Mouse (Mus musculus): Measurements from ENCODE around the gene Ube2d1. TPM values are rescaled to one million over a fixed set of nuclear protein-coding genes. Genes with fewer than 3 reads are reported as not detected.

Ube2d1 gene
- total and polyA plus RNA-seq, 3 experiments = 1.0 to 7.7 (median 3.8) TPM

GRCm38 (mm10) chr10:71292254-71292653 is 7.2 kb upstream of the Ube2d1 start (continued):
- no peak for TF ChIP-seq CHD1 (IDR thresholded peaks at IDR 0.05; ENCODE audit: low read depth, low read length)
- TF ChIP-seq USF1 (IDR thresholded peaks at IDR 0.05; ENCODE audit: low read depth, low read length) = no peak
- no peak for TF ChIP-seq RCOR1 (conservative IDR thresholded peaks at IDR 0.05; ENCODE audit: low read depth, low read length)
- no peak for TF ChIP-seq ZC3H11A (IDR thresholded peaks at IDR 0.05; ENCODE audit: low read depth, low read length)
- TF ChIP-seq MAFK (IDR thresholded peaks at IDR 0.05; ENCODE audit: insufficient replicate concordance, low read length) = no peak
- no peak for TF ChIP-seq ELF1 (IDR thresholded peaks at IDR 0.05; ENCODE audit: low read depth, low read length)

DNA sequence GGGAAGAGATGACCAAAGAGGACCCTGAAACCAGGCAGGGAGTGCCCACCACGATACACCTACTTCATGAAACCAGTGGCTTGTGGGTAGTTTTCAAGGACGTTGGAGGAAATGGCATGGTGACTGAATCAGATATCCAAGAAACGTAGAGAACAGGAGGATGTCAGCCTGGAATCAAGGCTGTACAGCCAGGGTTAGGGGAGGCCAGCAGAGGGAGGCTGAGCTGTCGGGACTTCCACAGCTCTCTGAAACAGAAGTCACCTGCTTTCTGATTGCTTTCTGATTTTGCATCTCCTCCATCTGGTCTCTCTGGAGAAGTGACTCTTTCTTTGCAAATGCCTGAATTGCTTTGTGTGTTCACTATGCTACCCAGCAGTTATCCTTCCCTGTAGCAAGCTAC is 6.7 kb upstream of the Ube2d1 start:
- H3K9ac ChIP-seq (ENCODE audit: insufficient read depth, low read depth) = peak overlapping the region; percentile 19; the same call in 1 of the 2 replicates
- H3K36me3 ChIP-seq (replicated peaks in 1 of 2; ENCODE audit: control insufficient read depth in 1 of 2, insufficient read depth in 1 of 2, low read length in 1 of 2) = no peaks in the 10 kb centered on the region
- H3K4me2 ChIP-seq (ENCODE audit: insufficient read depth, low read depth, poor library complexity, severe bottlenecking) = peak overlapping the region; percentile 39
- no peaks in the 10 kb centered on the region for H3K9me3 ChIP-seq (replicated peaks; ENCODE audit: low read length)
- peaks cover 20% of the 10 kb centered on the region for H3K27me3 ChIP-seq (replicated peaks)
- H3K4me1 ChIP-seq (ENCODE audit: control insufficient read depth in 1 of 2, insufficient read depth in 2 of 2) = peaks cover 3 to 24% of the 10 kb centered on the region in 2 experiments; a peak in 3 of 4 replicates
- TF ChIP-seq CHD2 (IDR thresholded peaks at IDR 0.05; ENCODE audit: low read length) = 0 out of 2 replicates have a peak, but pooled peaks have one; percentile 50
- no peak for TF ChIP-seq POLR2A (IDR thresholded peaks at IDR 0.05; ENCODE audit: low read depth, low read length)
- TF ChIP-seq MAX (IDR thresholded peaks at IDR 0.05; ENCODE audit: low read length) = 0 out of 2 replicates have a peak, but pooled peaks have one; percentile 22
- TF ChIP-seq IRF4 (IDR thresholded peaks at IDR 0.05; ENCODE audit: low read depth, low read length) = peak; percentile 3; the same call in 1 of the 2 replicates
- 0 out of 2 replicates have a peak, but pooled peaks have one; percentile 3 for TF ChIP-seq SMC3 (IDR thresholded peaks at IDR 0.05; ENCODE audit: low read depth, low read length)
- peak in 1 of 2 experiments; percentile 36; a peak in 2 of 4 replicates for TF ChIP-seq CTCF (conservative IDR thresholded peaks at IDR 0.05 in 1 of 2, IDR thresholded peaks at IDR 0.05 in 1 of 2; ENCODE audit: low read depth in 2 of 2, low read length in 2 of 2)
- no peak for TF ChIP-seq MXI1 (IDR thresholded peaks at IDR 0.05; ENCODE audit: low read depth, low read length)
- peak; percentile 19 for TF ChIP-seq RAD21 (IDR thresholded peaks at IDR 0.05; ENCODE audit: low read depth, low read length)
- TF ChIP-seq MAZ (IDR thresholded peaks at IDR 0.05; ENCODE audit: low read depth, low read length) = 0 out of 2 replicates have a peak, but pooled peaks have one; percentile 37
- TF ChIP-seq ZC3H11A (IDR thresholded peaks at IDR 0.05; ENCODE audit: low read depth, low read length) = no peak
- H3K4me3 ChIP-seq (replicated peaks in 1 of 3; ENCODE audit: low read depth in 2 of 3, low read length in 2 of 3, poor library complexity in 1 of 3) = peak overlapping the region in 2 of 3 experiments; percentile 30
- dilution Hi-C loops (cut with MboI; ENCODE audit: extremely low pct_ligation_motif_present, extremely low pct_unique_long_range_greater_than_20kb, low sequenced_read_pairs) = no loop called here
- in situ Hi-C loops (cut with MboI; ENCODE audit: low pct_ligation_motif_present, low pct_unique_long_range_greater_than_20kb, low sequenced_read_pairs) = loop anchor here (5.0 to 10.0 kb wide), 2 partner anchors 34 to 57 kb away; partner anchors contain the start of gene Tfam
- peak overlapping the region; percentile 61 for H3K27ac ChIP-seq (ENCODE audit: insufficient read depth, low read depth)
- peak; percentile 56 for DNase-seq (ENCODE audit: extremely low read depth)
- H3K79me2 ChIP-seq (replicated peaks; ENCODE audit: control insufficient read depth, extremely low read depth, insufficient read depth, poor library complexity, severe bottlenecking) = no peaks in the 10 kb centered on the region

DNA sequence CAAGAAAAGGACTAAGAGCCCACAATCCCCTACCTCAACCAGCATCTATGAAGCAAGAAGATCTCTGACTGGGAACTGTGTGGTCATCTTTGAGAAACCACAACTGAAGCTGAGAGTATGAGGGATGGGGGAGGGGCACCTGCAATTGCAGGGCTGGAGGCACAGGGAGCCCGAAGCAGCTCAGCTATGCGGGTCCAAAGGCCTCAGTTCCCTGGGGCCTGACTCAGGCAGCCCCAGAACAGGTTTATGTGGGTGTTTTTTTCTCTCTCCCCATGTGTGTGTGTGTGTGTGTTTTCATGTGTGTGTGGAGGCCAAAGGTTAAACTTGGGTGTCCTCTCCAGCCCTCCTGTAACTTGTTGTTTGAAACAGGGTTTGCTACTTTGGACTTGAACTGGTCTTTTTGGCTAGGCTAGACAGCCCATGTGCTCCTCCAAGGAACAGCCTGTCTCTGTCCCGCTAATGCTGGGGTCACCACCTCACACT is 6.2 kb upstream of the Ube2d1 start:
- peak; percentile 80 for DNase-seq (ENCODE audit: extremely low read depth)
- Histone ChIP-seq H3K4me3 (replicated peaks in 1 of 3; ENCODE audit: low read depth in 2 of 3, low read length in 2 of 3, poor library complexity in 1 of 3) (no peak overlapping the region), H3K9ac (ENCODE audit: insufficient read depth, low read depth) (0 out of 2 replicates have a peak overlapping the region, but pooled peaks have one; percentile 19), H3K27me3 (replicated peaks) (peaks cover 25% of the 10 kb centered on the region), H3K9me3 (replicated peaks; ENCODE audit: low read length) (no peaks in the 10 kb centered on the region), H3K79me2 (replicated peaks; ENCODE audit: control insufficient read depth, extremely low read depth, insufficient read depth, poor library complexity, severe bottlenecking) (no peaks in the 10 kb centered on the region), H3K4me1 (ENCODE audit: control insufficient read depth in 1 of 2, insufficient read depth in 2 of 2) (peaks cover 3 to 24% of the 10 kb centered on the region in 2 experiments; a peak in 3 of 4 replicates), H3K27ac (ENCODE audit: insufficient read depth, low read depth) (peak overlapping the region; percentile 61), H3K4me2 (ENCODE audit: insufficient read depth, low read depth, poor library complexity, severe bottlenecking) (peak overlapping the region; percentile 39), H3K36me3 (replicated peaks in 1 of 2; ENCODE audit: control insufficient read depth in 1 of 2, insufficient read depth in 1 of 2, low read length in 1 of 2) (no peaks in the 10 kb centered on the region)
- dilution Hi-C loops (cut with MboI; ENCODE audit: extremely low pct_ligation_motif_present, extremely low pct_unique_long_range_greater_than_20kb, low sequenced_read_pairs) (no loop called here), in situ Hi-C loops (cut with MboI; ENCODE audit: low pct_ligation_motif_present, low pct_unique_long_range_greater_than_20kb, low sequenced_read_pairs) (loop anchor here (5.0 to 10.0 kb wide), 2 partner anchors 34 to 56 kb away; partner anchors contain the start of gene Tfam)
- TF ChIP-seq MXI1 (IDR thresholded peaks at IDR 0.05; ENCODE audit: low read depth, low read length) = peak; percentile 2; the same call in 1 of the 2 replicates
- TF ChIP-seq BHLHE40 (IDR thresholded peaks at IDR 0.05; ENCODE audit: low read depth, low read length) = peak; percentile 57; the same call in 1 of the 2 replicates
- TF ChIP-seq MEF2A (IDR thresholded peaks at IDR 0.05; ENCODE audit: borderline replicate concordance, low read depth, low read length) = peak; percentile 86
- TF ChIP-seq ZNF384 (IDR thresholded peaks at IDR 0.05; ENCODE audit: low read depth, low read length) = peak; percentile 57; the same call in 1 of the 2 replicates
- TF ChIP-seq ETS1 (conservative IDR thresholded peaks at IDR 0.05; ENCODE audit: low read depth, low read length) = peak; percentile 54; the same call in 1 of the 2 replicates
- no peak for TF ChIP-seq GABPA (IDR thresholded peaks at IDR 0.05; ENCODE audit: insufficient replicate concordance, low read depth, low read length)
- TF ChIP-seq PAX5 (IDR thresholded peaks at IDR 0.05; ENCODE audit: low read length) = no peak
- peak; percentile 69 for TF ChIP-seq EP300 (IDR thresholded peaks at IDR 0.05; ENCODE audit: low read length)
- TF ChIP-seq SIN3A (IDR thresholded peaks at IDR 0.05; ENCODE audit: low read length) = peak; percentile 17; the same call in 1 of the 2 replicates
- TF ChIP-seq CHD2 (IDR thresholded peaks at IDR 0.05; ENCODE audit: low read length) = peak; percentile 89
- TF ChIP-seq USF2 (conservative IDR thresholded peaks at IDR 0.05; ENCODE audit: low read depth, low read length) = no peak
- TF ChIP-seq NELFE (IDR thresholded peaks at IDR 0.05; ENCODE audit: low read depth, low read length) = no peak
- TF ChIP-seq TCF12 (IDR thresholded peaks at IDR 0.05; ENCODE audit: low read depth, low read length) = peak; percentile 57; the same call in 1 of the 2 replicates
- peak; percentile 37; the same call in 1 of the 2 replicates for TF ChIP-seq POLR2A (IDR thresholded peaks at IDR 0.05; ENCODE audit: low read depth, low read length)
- TF ChIP-seq SMC3 (IDR thresholded peaks at IDR 0.05; ENCODE audit: low read depth, low read length) = 0 out of 2 replicates have a peak, but pooled peaks have one; percentile 7
- 0 out of 2 replicates have a peak, but pooled peaks have one; percentile 26 for TF ChIP-seq TBP (conservative IDR thresholded peaks at IDR 0.05; ENCODE audit: low read depth, low read length)
- no peak for TF ChIP-seq POLR2AphosphoS2 (IDR thresholded peaks at IDR 0.05; ENCODE audit: low read depth, low read length)
- TF ChIP-seq IRF4 (IDR thresholded peaks at IDR 0.05; ENCODE audit: low read depth, low read length) = peak; percentile 75
